ENCODE assay signal across 11 mouse cellular contexts in genomic region chr3:141810944-141811343, GRCm38 (mm10).
DNase-seq lines count a peak whose midpoint lies in the region; ATAC-seq and TF ChIP-seq lines count a peak whose summit lies in the region.
"Had no signal": no experiment of that assay in that cellular context is flagged by ENCODE, and none has a peak within 500 bp of the region (broad histone marks: within the 10 kb centered on the region; RNA-seq: fewer than 3 reads in every experiment).

No protein-coding gene starts in this region.

- H3K27me3 ChIP-seq in neural tube, embryonic 11.5 days (ENCODE audit: control insufficient read depth, insufficient read depth, low read length) = no peaks in the 10 kb centered on the region
- no peaks in the 10 kb centered on the region for H3K27me3 ChIP-seq in neural tube, embryonic 15.5 days (replicated peaks)
- H3K27me3 ChIP-seq in hindbrain, embryonic 14.5 days (ENCODE audit: control insufficient read depth, insufficient read depth, low read length) = no peaks in the 10 kb centered on the region
- H3K27me3 ChIP-seq: intestine, embryonic 15.5 days; neural tube, embryonic 13.5 days had no signal

- no peak overlapping the region for H3K4me2 ChIP-seq in neural tube, embryonic 11.5 days (ENCODE audit: low read depth)
- no peak overlapping the region for H3K4me2 ChIP-seq in neural tube, embryonic 15.5 days
- no peak overlapping the region for H3K4me2 ChIP-seq in hindbrain, embryonic 14.5 days (replicated peaks)
- H3K4me2 ChIP-seq: intestine, embryonic 15.5 days; neural tube, embryonic 13.5 days had no signal

- no peak for TF ChIP-seq CTCF in layer of hippocampus, adult 2 months (conservative IDR thresholded peaks at IDR 0.05)

- 0 out of 2 replicates have a peak, but pooled peaks have one; percentile 6 for ATAC-seq in neural tube, embryonic 11.5 days (ENCODE audit: insufficient read depth, low FRiP score, low TSS enrichment)
- no peak for ATAC-seq in neural tube, embryonic 15.5 days (ENCODE audit: low FRiP score)
- peak; percentile 54 for ATAC-seq in hindbrain, embryonic 14.5 days (ENCODE audit: low FRiP score)
- ATAC-seq in CD4-positive, CD25-positive, alpha-beta regulatory T cell, adult 4 months = no peak
- ATAC-seq: intestine, embryonic 15.5 days had no signal

- H3K27ac ChIP-seq in neural tube, embryonic 11.5 days (ENCODE audit: low read depth, low read length) = no peak overlapping the region
- no peak overlapping the region for H3K27ac ChIP-seq in neural tube, embryonic 15.5 days (replicated peaks)
- no peak overlapping the region for H3K27ac ChIP-seq in hindbrain, embryonic 14.5 days
- no peak overlapping the region for H3K27ac ChIP-seq in layer of hippocampus, adult 2 months
- H3K27ac ChIP-seq: intestine, embryonic 15.5 days; limb, embryonic 10.5 days; neural tube, embryonic 13.5 days had no signal

- no peaks in the 10 kb centered on the region for H3K9me3 ChIP-seq in neural tube, embryonic 11.5 days (ENCODE audit: control insufficient read depth, low read length)
- H3K9me3 ChIP-seq in neural tube, embryonic 15.5 days (replicated peaks) = no peaks in the 10 kb centered on the region
- H3K9me3 ChIP-seq in hindbrain, embryonic 14.5 days (ENCODE audit: control insufficient read depth, low read length) = no peaks in the 10 kb centered on the region
- H3K9me3 ChIP-seq: intestine, embryonic 15.5 days; limb, embryonic 10.5 days; neural tube, embryonic 13.5 days had no signal

- H3K4me3 ChIP-seq in neural tube, embryonic 11.5 days (ENCODE audit: low read depth, low read length) = no peak overlapping the region
- no peak overlapping the region for H3K4me3 ChIP-seq in neural tube, embryonic 15.5 days (replicated peaks)
- H3K4me3 ChIP-seq in hindbrain, embryonic 14.5 days (replicated peaks; ENCODE audit: low read length) = no peak overlapping the region
- H3K4me3 ChIP-seq in layer of hippocampus, adult 2 months = no peak overlapping the region
- H3K4me3 ChIP-seq: intestine, embryonic 15.5 days; limb, embryonic 10.5 days; neural tube, embryonic 13.5 days had no signal

- no peaks in the 10 kb centered on the region for H3K36me3 ChIP-seq in neural tube, embryonic 11.5 days (ENCODE audit: control insufficient read depth, insufficient read depth, low read length)
- H3K36me3 ChIP-seq in neural tube, embryonic 15.5 days = no peaks in the 10 kb centered on the region
- no peaks in the 10 kb centered on the region for H3K36me3 ChIP-seq in hindbrain, embryonic 14.5 days (replicated peaks; ENCODE audit: control insufficient read depth, insufficient read depth)
- H3K36me3 ChIP-seq: intestine, embryonic 15.5 days; limb, embryonic 10.5 days; neural tube, embryonic 13.5 days had no signal

- no peaks in the 10 kb centered on the region for H3K4me1 ChIP-seq in neural tube, embryonic 11.5 days (ENCODE audit: control insufficient read depth, insufficient read depth, low read length)
- H3K4me1 ChIP-seq in neural tube, embryonic 15.5 days = peaks cover 3% of the 10 kb centered on the region
- H3K4me1 ChIP-seq in hindbrain, embryonic 14.5 days (replicated peaks; ENCODE audit: control insufficient read depth, insufficient read depth, low read length) = peaks cover 6% of the 10 kb centered on the region; the same call in 1 of the 2 replicates
- H3K4me1 ChIP-seq: intestine, embryonic 15.5 days; limb, embryonic 10.5 days had no signal

- peak; percentile 26 for DNase-seq in neural tube, embryonic 11.5 days (ENCODE audit: low spot score)
- DNase-seq in cerebellum, postnatal 25 days = peak; percentile 69 to 75
- DNase-seq in hindbrain, embryonic 14.5 days (ENCODE audit: low spot score) = no peak
- no peak for DNase-seq in spleen, postnatal 36 days (ENCODE audit: low spot score in 2 of 2)
- no peak for DNase-seq in layer of hippocampus, adult 2 months (ENCODE audit: low spot score in 2 of 2)
- DNase-seq: right cerebral cortex, postnatal 14 days had no signal

- no peak overlapping the region for H3K9ac ChIP-seq in neural tube, embryonic 11.5 days (ENCODE audit: low read length)
- no peak overlapping the region for H3K9ac ChIP-seq in neural tube, embryonic 15.5 days (replicated peaks)
- no peak overlapping the region for H3K9ac ChIP-seq in hindbrain, embryonic 14.5 days
- H3K9ac ChIP-seq: intestine, embryonic 15.5 days; neural tube, embryonic 13.5 days had no signal

- 42% methylated on average over 7 of the region's 7 CpGs for WGBS in neural tube, embryonic 11.5 days
- WGBS in neural tube, embryonic 15.5 days = 41% methylated on average over 7 of the region's 7 CpGs
- 37% methylated on average over 7 of the region's 7 CpGs for WGBS in hindbrain, embryonic 14.5 days

Comparison
In these comparisons a context has a peak if more than half of its experiments do, and no peak if none do; other contexts are left out.
1. ATAC-seq: peak in neural tube, embryonic 11.5 days (single experiment) and hindbrain, embryonic 14.5 days (single experiment); none in neural tube, embryonic 15.5 days (single experiment) and CD4-positive, CD25-positive, alpha-beta regulatory T cell, adult 4 months (single experiment).
2. DNase-seq: peak in neural tube, embryonic 11.5 days (single experiment) and cerebellum, postnatal 25 days (2 of 2); none in hindbrain, embryonic 14.5 days (single experiment), spleen, postnatal 36 days (0 of 2) and layer of hippocampus, adult 2 months (0 of 2).